ENCODE assay signal across 13 mouse cellular contexts in the genomic region with DNA sequence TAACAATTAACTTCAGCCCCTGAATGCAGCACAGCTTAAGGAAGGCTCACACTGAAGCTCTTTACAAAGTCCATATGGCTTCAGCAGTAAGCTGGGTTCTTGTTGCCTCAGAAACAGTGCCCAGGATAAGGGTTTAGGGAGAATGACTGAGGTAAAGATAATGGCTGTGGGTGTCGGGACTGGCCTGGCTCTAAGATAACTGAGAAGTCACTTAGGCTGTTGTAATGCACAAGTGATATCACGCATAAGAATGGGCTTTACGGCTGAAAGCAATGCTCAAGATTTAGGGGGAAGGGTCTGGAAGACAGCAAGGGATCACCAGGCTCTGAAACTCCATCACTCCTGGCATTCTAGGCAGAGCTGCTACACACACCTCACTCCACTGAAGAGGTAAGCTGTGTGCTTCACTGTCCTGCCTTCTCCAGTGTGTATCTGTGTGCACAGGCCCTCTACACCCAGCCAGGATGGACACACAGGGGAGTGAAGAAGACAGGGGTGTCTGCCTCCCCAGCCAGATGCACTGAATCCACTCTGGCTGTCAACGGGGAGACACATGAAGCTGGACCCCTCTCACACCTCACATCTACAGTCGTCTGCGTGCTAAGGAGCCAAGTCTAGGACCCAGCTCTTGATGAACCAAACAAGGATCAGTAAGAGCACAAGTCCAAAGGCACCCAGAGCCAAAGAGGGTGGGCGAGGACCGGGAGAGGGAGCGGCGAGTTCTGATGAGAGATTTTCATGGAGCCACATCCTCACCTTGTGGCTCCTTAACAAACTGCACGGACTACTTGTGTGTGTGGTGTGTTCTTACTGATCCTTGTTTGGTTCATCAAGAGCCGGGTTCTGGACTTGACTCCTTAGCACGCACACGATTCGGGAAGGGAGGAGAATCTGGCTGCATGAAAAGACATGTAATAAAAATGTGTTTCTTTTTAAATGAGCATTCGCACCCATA. TPM values are rescaled to one million over a fixed set of nuclear protein-coding genes. Genes with fewer than 3 reads are reported as not detected.
DNase-seq lines count a peak whose midpoint lies in the region; ATAC-seq and TF ChIP-seq lines count a peak whose summit lies in the region.
"Had no signal": no experiment of that assay in that cellular context is flagged by ENCODE, and none has a peak within 500 bp of the region (broad histone marks: within the 10 kb centered on the region; RNA-seq: fewer than 3 reads in every experiment).

No protein-coding gene starts in this region.

- H3K27ac ChIP-seq in kidney, adult 2 months (ENCODE audit: insufficient read depth, low read depth, low read length), result no peak overlapping the region
- H3K27ac ChIP-seq in ES-E14 (ENCODE audit: insufficient read depth, low read depth, low read length, poor library complexity, severe bottlenecking), result peak overlapping the region; percentile 66
- peak overlapping the region; percentile 51 for H3K27ac ChIP-seq in liver, embryonic 13.5 days
- H3K27ac ChIP-seq: forebrain, embryonic 10.5 days had no signal

- no peak for TF ChIP-seq POLR2A in kidney, adult 2 months (IDR thresholded peaks at IDR 0.05; ENCODE audit: low read depth, low read length)

- no peak overlapping the region for H3K4me3 ChIP-seq in kidney, adult 2 months (ENCODE audit: insufficient read depth, low read depth, low read length)
- peak overlapping the region in 1 of 2 experiments; percentile 5; a peak in 1 of 4 replicates for H3K4me3 ChIP-seq in ES-E14 (ENCODE audit: insufficient read depth in 1 of 2, low read depth in 1 of 2, low read length in 2 of 2, poor library complexity in 1 of 2, severe bottlenecking in 1 of 2)
- H3K4me3 ChIP-seq in liver, embryonic 13.5 days (replicated peaks), result no peak overlapping the region
- H3K4me3 ChIP-seq: forebrain, embryonic 10.5 days had no signal

- in situ Hi-C loops in ES-E14 (cut with MboI; ENCODE audit: low sequenced_read_pairs in 2 of 2, unreplicated experiment in 2 of 2), result no loop called here

- ATAC-seq in common myeloid progenitor, adult 5-6 weeks (replicated peaks; ENCODE audit: low read depth, poor library complexity, severe bottlenecking), result 0 out of 2 replicates have a peak, but pooled peaks have one; percentile 16
- ATAC-seq in liver, embryonic 13.5 days (ENCODE audit: low read depth), result peak; percentile 37; the same call in 1 of the 2 replicates
- ATAC-seq in frontal cortex, adult (ENCODE audit: low TSS enrichment), result no peak
- ATAC-seq: Patski had no signal

- H3K4me2 ChIP-seq in liver, embryonic 13.5 days, result no peak overlapping the region

- no peak for DNase-seq in kidney, adult 2 months
- DNase-seq in kidney, postnatal 14 days, result no peak
- DNase-seq in ES-E14 (ENCODE audit: low read depth, low spot score), result no peak
- DNase-seq in liver, embryonic 13.5 days, result no peak
- no peak for DNase-seq in right cerebral cortex, postnatal 36 days (ENCODE audit: low spot score in 2 of 2)
- DNase-seq: adrenal gland, postnatal 36 days; cerebellum, postnatal 14 days; lung, postnatal 14 days; thymus, adult 18-20 months had no signal

- no peaks in the 10 kb centered on the region for H3K36me3 ChIP-seq in kidney, adult 2 months (ENCODE audit: control insufficient read depth, insufficient read depth, low read length)
- H3K36me3 ChIP-seq in ES-E14 (ENCODE audit: control insufficient read depth, insufficient read depth, low read length, poor library complexity, severe bottlenecking), result peaks cover 37% of the 10 kb centered on the region
- H3K36me3 ChIP-seq in liver, embryonic 13.5 days, result peaks cover 36% of the 10 kb centered on the region

- no peaks in the 10 kb centered on the region for H3K9me3 ChIP-seq in ES-E14 (ENCODE audit: control insufficient read depth, insufficient read depth, low read depth, low read length)
- H3K9me3 ChIP-seq in liver, embryonic 13.5 days (replicated peaks), result no peaks in the 10 kb centered on the region
- H3K9me3 ChIP-seq: forebrain, embryonic 10.5 days had no signal

- 84% methylated on average over 16 of the region's 16 CpGs for WGBS in kidney, adult 2 months
- WGBS in liver, embryonic 13.5 days (ENCODE audit: insufficient replicate concordance), result 71% methylated on average over 16 of the region's 16 CpGs

- TF ChIP-seq CTCF in kidney, adult 2 months (conservative IDR thresholded peaks at IDR 0.05; ENCODE audit: insufficient read depth, insufficient read length, low read depth, low read length), result peak; percentile 27; the same call in 1 of the 2 replicates

- H3K27me3 ChIP-seq in kidney, adult 2 months (replicated peaks; ENCODE audit: control insufficient read depth, insufficient read depth, low read length), result no peaks in the 10 kb centered on the region
- H3K27me3 ChIP-seq in liver, embryonic 13.5 days, result no peaks in the 10 kb centered on the region
- H3K27me3 ChIP-seq: Patski had no signal

- H3K4me1 ChIP-seq in kidney, adult 2 months (ENCODE audit: control insufficient read depth, insufficient read depth, low read length), result peaks cover 8% of the 10 kb centered on the region
- peaks cover 19 to 25% of the 10 kb centered on the region in 2 experiments for H3K4me1 ChIP-seq in ES-E14 (ENCODE audit: control insufficient read depth in 2 of 2, insufficient read depth in 2 of 2, low read length in 2 of 2, poor library complexity in 1 of 2)
- peaks cover 66% of the 10 kb centered on the region for H3K4me1 ChIP-seq in liver, embryonic 13.5 days (replicated peaks)

- H3K9ac ChIP-seq in ES-E14 (ENCODE audit: insufficient read depth, low read depth, low read length, poor library complexity, severe bottlenecking), result peak overlapping the region; percentile 21; the same call in 1 of the 2 replicates
- H3K9ac ChIP-seq in liver, embryonic 13.5 days, result no peak overlapping the region

TF ChIP-seq in ES-E14, 5 proteins besides CTCF, POLR2A, EP300 and RAD21:
- TF ChIP-seq ZC3H11A (IDR thresholded peaks at IDR 0.05; ENCODE audit: borderline replicate concordance, low read depth, low read length), result peak; percentile 44; the same call in 1 of the 2 replicates
- TF ChIP-seq ZNF384 (IDR thresholded peaks at IDR 0.05; ENCODE audit: low read depth, low read length), result no peak

RNA-seq across cellular contexts. Expression of gene Cep68, which starts 4.6 kb away (rescaled TPM):
- 15.4 and 17.4 TPM in 2 replicates for polyA plus RNA-seq in kidney, adult 2 months (2012; rRNA removed)
- total RNA-seq in ES-E14 (2012; rRNA removed), result 30.9 and 39.2 TPM in 2 replicates
- total RNA-seq in common myeloid progenitor, adult 5-6 weeks (2017), result 33.4 and 46.1 TPM in 2 replicates
- polyA plus RNA-seq in liver, embryonic 13.5 days (2015; fragmentation: Nextera tagmentation; extraction: Ambion mirVana), result 6.9 and 9.2 TPM in 2 replicates

RNA-seq across cellular contexts. Expression of gene Rab1a, which starts 43.4 kb away (rescaled TPM):
- 97.5 and 119 TPM in 2 replicates for polyA plus RNA-seq in kidney, adult 2 months (2012; rRNA removed)
- 77.9 and 122 TPM in 2 replicates for total RNA-seq in ES-E14 (2012; rRNA removed)
- 76.4 and 95.4 TPM in 2 replicates for total RNA-seq in common myeloid progenitor, adult 5-6 weeks (2017)
- polyA plus RNA-seq in liver, embryonic 13.5 days (2015; fragmentation: Nextera tagmentation; extraction: Ambion mirVana), result 117 and 141 TPM in 2 replicates
